Mouse (Mus musculus) hindbrain, postnatal 0 days (tissue): ENCODE results near the gene 9430097D07Rik. TPM values are rescaled to one million over a fixed set of nuclear protein-coding genes. Genes with fewer than 3 reads are reported as not detected.
A peak's percentile ranks its signal among the peaks of the same experiment; 100 is the strongest.

Source experiments
- ATAC-seq: fragments of 200-750 bp; cut with Nextera tagmentation; 2 replicates; pipeline ENCODE4 v1.8.0; 2017; ENCODE audit warnings: mild to moderate bottlenecking, moderate TSS enrichment, moderate library complexity
- DNase-seq: peaks from one replicate; pipeline ENCODE4 v3.0.0-alpha.2; 2015; ENCODE audit warnings: low spot score
- H3K27ac ChIP-seq: fragments of 300-500 bp; sonication (generic); 2 replicates; pipeline ENCODE4 v1.5.1; 2014; ENCODE audit warnings: mild to moderate bottlenecking
- H3K27me3 ChIP-seq: fragments of 300-500 bp; sonication (generic); 2 replicates; pipeline ENCODE4 v1.6.1; 2014; ENCODE audit warnings: low read length, mixed read lengths; ENCODE audit not compliant: insufficient read depth
- H3K36me3 ChIP-seq: fragments of 300-500 bp; sonication (generic); 2 replicates; pipeline ENCODE4 v1.6.1; 2014; ENCODE audit warnings: low read length, mixed read lengths; ENCODE audit not compliant: insufficient read depth
- H3K4me1 ChIP-seq: fragments of 300-500 bp; sonication (generic); 2 replicates; pipeline ENCODE4 v1.6.1; 2014; ENCODE audit warnings: antibody characterized with exemption, low read length, mixed read lengths; ENCODE audit not compliant: insufficient read depth
- H3K4me2 ChIP-seq: fragments of 300-500 bp; sonication (generic); 2 replicates; pipeline ENCODE4 v1.6.1; 2014; ENCODE audit warnings: low read depth, mild to moderate bottlenecking, low read length, moderate library complexity, mixed read lengths
- H3K4me3 ChIP-seq: fragments of 300-500 bp; sonication (generic); 2 replicates; pipeline ENCODE4 v1.5.1; 2014; ENCODE audit warnings: low read length
- H3K9ac ChIP-seq: fragments of 300-500 bp; sonication (generic); replicated peaks from 2 replicates; pipeline ENCODE4 v1.6.1; 2014; ENCODE audit warnings: mild to moderate bottlenecking, low read length, moderate library complexity, mixed read lengths
- H3K9me3 ChIP-seq: fragments of 300-500 bp; sonication (generic); 2 replicates; pipeline ENCODE4 v1.6.1; 2016; ENCODE audit warnings: low read length, mixed read lengths
- CTCF ChIP-seq: IDR thresholded peaks from 2 replicates; pipeline ENCODE4 v1.5.1; 2016; ENCODE audit warnings: antibody characterized with exemption, control low read depth, low read depth
- WGBS: fragments of 180-500 bp; shearing (Covaris S2); extraction: QIAGEN DNeasy Blood & Tissue Kit; methylation state at CpG from one replicate; pipeline ENCODE4 v1.1.7; 2014; 5-methylcytosine and 5-hydroxymethylcytosine counted together
- polyA plus RNA-seq: library from polyadenylated mRNA; unstranded; fragments of >200 nt; fragmentation: Nextera tagmentation; extraction: Ambion mirVana; gene quantifications from 2 replicates; pipeline ENCODE4 v1.2.1, GENCODE M21; 2015
- total RNA-seq: library from RNA; depleted of rRNA; stranded (reverse); fragments of >200 nt; gene quantifications from 2 replicates; pipeline ENCODE4 v1.2.3, GENCODE M21; 2014

9430097D07Rik gene
- total and polyA plus RNA-seq, 2 experiments from 2014 or later: 0.21 to 0.76 TPM

DNA sequence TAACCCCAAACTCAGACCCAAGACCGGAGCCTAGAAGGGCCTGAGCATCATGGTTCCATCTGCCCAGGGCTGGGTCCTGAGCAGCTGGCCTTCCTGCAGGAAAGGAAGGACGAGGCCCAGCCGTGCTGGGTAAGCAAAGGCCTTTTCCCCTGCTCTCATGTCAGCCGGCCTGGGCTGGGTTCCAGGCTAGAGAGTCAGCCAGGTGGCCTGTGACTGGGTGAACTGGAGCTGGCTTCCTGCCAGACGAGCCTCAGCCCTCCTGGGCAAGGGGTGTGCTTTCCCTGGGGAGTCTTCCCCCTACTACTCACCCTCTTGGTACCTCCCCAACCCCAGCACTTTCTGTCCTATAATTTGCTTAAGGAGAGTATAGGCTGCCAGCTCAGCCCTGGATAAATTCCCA lies 7.3 kb downstream of the 9430097D07Rik start:
- Histone ChIP-seq H3K27ac (no peak overlapping the region), H3K9ac (no peak overlapping the region), H3K27me3 (no peaks in the 10 kb centered on the region), H3K4me3 (no peak overlapping the region), H3K36me3 (peaks cover 46% of the 10 kb centered on the region), H3K4me2 (no peak overlapping the region), H3K4me1 (peaks cover 11% of the 10 kb centered on the region), H3K9me3 (no peaks in the 10 kb centered on the region)
- 45% methylated on average over 5 of the region's 5 CpGs for WGBS
- DNase-seq (no peak), ATAC-seq (no peak)
- TF ChIP-seq CTCF: no peak

DNA sequence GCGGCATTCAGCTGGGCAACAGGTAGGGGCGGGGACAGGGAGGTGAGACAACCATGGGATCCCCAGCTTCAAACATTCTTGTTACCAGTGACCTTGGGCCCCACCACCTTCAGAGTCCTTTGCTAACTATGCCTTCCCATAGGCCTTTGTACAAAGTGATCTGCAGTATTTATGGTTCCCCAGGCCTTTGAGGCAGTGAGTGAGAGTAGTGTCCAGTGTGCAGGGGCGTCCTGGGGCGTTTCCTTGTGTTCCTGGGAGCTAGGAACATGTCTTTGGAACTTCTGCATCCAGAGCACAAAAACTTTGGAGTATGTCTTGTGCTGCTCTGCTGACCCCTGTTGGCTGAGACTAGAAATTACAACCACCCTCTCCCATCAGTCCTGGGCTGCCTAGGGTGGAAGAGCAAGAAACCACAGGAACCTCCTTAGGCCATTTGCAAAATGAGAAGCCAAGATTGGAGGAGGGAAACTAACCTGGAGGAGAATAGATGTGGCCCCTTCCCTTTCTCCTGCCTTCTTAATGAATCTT lies 8.9 kb downstream of the 9430097D07Rik start:
- 49% methylated on average over 4 of the region's 4 CpGs for WGBS

DNA sequence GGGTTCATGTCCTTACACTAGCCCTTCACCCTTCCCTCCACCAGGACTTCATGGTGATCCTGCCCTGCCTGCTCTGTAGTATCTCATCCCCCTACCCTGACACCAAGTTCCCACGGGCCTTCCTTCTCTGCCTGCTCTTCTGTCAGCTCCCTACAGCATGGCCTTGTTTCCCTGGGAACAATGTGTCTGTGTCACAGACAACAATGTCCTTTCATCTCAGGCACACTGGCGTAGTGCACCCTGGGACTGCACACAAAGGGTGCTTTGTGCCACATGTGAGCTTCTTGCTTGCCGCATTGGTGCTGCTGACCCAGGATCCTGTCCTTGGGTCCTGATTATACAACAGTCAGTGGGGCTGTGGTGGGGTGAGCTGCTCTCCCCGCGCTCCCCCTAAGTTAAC lies 15.9 kb downstream of the 9430097D07Rik start:
- Histone ChIP-seq H3K4me1 (no peaks in the 10 kb centered on the region), H3K4me2 (peak overlapping the region; percentile 13; the same call in 1 of the 2 replicates), H3K27me3 (no peaks in the 10 kb centered on the region), H3K27ac (peak overlapping the region; percentile 83), H3K36me3 (peaks cover 11% of the 10 kb centered on the region; the same call in 1 of the 2 replicates), H3K9me3 (no peaks in the 10 kb centered on the region), H3K9ac (0 out of 2 replicates have a peak overlapping the region, but pooled peaks have one; percentile 18), H3K4me3 (no peak overlapping the region)
- peak; percentile 65 for DNase-seq
- 16% methylated on average over 5 of the region's 5 CpGs for WGBS
- no peak for TF ChIP-seq CTCF
- peak; percentile 93 for ATAC-seq

More for the DNA sequence above, 8.9 kb downstream of the 9430097D07Rik start:
- H3K4me3 ChIP-seq: no peak overlapping the region
- H3K9me3 ChIP-seq: no peaks in the 10 kb centered on the region
- DNase-seq (peak; percentile 85), ATAC-seq (peak; percentile 48; the same call in 1 of the 2 replicates)
- no peak overlapping the region for H3K27ac ChIP-seq
- no peak overlapping the region for H3K4me2 ChIP-seq
- peaks cover 46% of the 10 kb centered on the region for H3K36me3 ChIP-seq
- peaks cover 4% of the 10 kb centered on the region; the same call in 1 of the 2 replicates for H3K4me1 ChIP-seq
- H3K27me3 ChIP-seq: no peaks in the 10 kb centered on the region
- H3K9ac ChIP-seq: no peak overlapping the region
- peak; percentile 92 for TF ChIP-seq CTCF

DNA sequence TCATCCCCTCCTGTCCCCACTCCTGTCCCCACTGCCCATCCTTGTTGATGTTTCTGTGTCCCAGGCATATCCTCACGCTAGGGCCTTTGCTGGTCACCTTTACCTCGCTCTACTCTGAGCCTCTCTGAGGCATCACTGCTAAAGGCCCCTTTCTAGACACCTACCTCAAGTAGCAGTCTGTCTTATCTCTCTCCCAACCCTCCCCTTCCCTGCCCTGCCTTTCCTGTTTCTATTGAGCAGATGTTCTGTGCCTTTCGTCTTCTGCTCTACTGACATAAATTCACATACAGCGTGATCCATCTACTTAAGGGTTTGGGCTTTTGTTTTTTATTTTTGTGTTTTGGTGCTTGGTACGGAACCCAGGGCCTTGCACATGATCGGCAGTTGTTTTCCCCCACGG lies 19.5 kb downstream of the 9430097D07Rik start:
- 68% methylated on average over 7 of the region's 7 CpGs for WGBS
- Histone ChIP-seq H3K4me2 (no peak overlapping the region), H3K9me3 (no peaks in the 10 kb centered on the region), H3K9ac (no peak overlapping the region), H3K4me3 (no peak overlapping the region), H3K27ac (peak overlapping the region; percentile 36; the same call in 1 of the 2 replicates), H3K27me3 (no peaks in the 10 kb centered on the region), H3K36me3 (no peaks in the 10 kb centered on the region), H3K4me1 (no peaks in the 10 kb centered on the region)
- no peak for TF ChIP-seq CTCF
- no peak for ATAC-seq
- no peak for DNase-seq

DNA sequence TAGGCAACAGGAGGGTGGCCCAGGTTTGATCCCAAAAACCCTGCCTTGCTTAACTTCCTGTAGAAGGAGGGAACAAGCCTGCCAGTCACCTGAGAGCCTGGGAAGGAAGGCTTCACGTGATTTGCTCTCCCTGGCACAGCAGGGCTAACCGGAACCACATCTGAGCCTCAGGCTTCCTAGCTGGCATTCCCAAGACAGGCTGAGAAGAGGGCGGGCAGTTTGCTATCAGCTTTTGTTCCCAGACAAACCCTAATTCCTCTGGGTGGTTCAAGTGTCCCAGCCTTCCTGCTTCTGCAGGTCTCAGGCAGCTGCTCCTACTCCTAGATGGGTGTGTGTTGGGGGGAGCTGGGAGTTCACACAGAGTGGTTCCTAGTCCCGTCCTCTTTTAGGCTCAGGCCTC lies 20.0 kb downstream of the 9430097D07Rik start:
- H3K4me1 ChIP-seq: peaks cover 1% of the 10 kb centered on the region; the same call in 1 of the 2 replicates
- DNase-seq: no peak
- no peak for TF ChIP-seq CTCF
- peak overlapping the region; percentile 36; the same call in 1 of the 2 replicates for H3K27ac ChIP-seq
- H3K4me2 ChIP-seq: no peak overlapping the region
- H3K27me3 ChIP-seq: no peaks in the 10 kb centered on the region
- H3K9me3 ChIP-seq: no peaks in the 10 kb centered on the region
- no peak overlapping the region for H3K4me3 ChIP-seq
- no peak overlapping the region for H3K9ac ChIP-seq
- WGBS: 27% methylated on average over 4 of the region's 4 CpGs
- no peaks in the 10 kb centered on the region for H3K36me3 ChIP-seq
- no peak for ATAC-seq

DNA sequence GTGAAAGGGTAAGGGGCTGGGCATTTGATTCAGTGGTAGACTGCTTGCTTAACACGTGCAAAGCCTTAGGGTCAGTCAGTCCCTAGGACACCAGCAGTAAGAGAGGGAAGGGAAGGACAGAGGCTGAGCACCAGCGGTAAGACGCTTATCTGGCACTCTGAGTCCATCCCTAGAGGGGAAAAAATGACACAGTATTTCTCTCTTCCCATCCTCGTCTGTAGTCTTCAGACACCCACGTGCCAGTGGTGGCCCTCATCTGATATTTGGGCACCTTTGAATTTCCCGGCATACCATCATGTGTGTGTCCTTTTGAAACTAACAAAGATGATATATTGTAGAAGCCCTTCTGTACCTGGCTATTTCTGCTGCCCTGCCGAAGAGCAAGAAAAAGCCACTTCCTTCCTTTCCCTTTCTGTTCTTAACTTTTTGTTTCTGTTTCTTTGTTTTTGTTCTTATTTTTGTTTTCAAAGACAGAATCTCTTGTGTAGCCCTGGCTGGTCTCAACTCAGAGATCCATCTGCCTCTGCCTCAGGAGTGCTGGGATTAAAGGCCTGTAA lies 21.8 kb downstream of the 9430097D07Rik start:
- TF ChIP-seq CTCF: no peak
- Histone ChIP-seq H3K36me3 (no peaks in the 10 kb centered on the region), H3K27me3 (no peaks in the 10 kb centered on the region), H3K9me3 (no peaks in the 10 kb centered on the region), H3K4me3 (no peak overlapping the region), H3K4me1 (peaks cover 8% of the 10 kb centered on the region; the same call in 1 of the 2 replicates), H3K4me2 (no peak overlapping the region), H3K9ac (no peak overlapping the region), H3K27ac (no peak overlapping the region)
- ATAC-seq: no peak
- WGBS: 75% methylated on average over 7 of the region's 7 CpGs
- DNase-seq: no peak

DNA sequence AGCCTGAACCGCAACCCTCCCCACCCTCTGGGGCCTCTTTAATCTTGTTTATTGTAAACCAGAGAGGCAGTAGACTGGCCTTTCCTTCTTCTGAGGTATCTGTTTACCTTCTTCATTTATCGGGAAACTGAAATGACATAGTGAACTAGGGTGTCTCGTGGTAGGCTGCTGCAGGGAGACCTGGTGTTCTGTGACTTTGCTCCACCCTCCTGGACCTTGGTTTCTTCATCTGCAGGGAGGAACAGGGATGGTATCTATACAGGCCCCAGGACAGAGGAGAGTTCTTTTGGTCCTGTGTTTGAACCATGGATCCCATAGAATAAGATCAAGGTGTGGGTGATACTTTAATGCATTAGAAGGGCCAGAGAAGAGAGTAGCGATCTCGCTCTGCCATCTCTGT lies 24.2 kb downstream of the 9430097D07Rik start:
- Histone ChIP-seq H3K27me3 (no peaks in the 10 kb centered on the region), H3K36me3 (no peaks in the 10 kb centered on the region), H3K9ac (no peak overlapping the region), H3K9me3 (no peaks in the 10 kb centered on the region), H3K27ac (no peak overlapping the region), H3K4me3 (no peak overlapping the region), H3K4me2 (no peak overlapping the region), H3K4me1 (peaks cover 8% of the 10 kb centered on the region; the same call in 1 of the 2 replicates)
- 88% methylated on average over 5 of the region's 5 CpGs for WGBS
- ATAC-seq (no peak), DNase-seq (no peak)
- TF ChIP-seq CTCF: no peak
